Mouse (Mus musculus) liver, postnatal 0 days (tissue): ENCODE data around the gene Fam240b.

Experiments used
- CTCF ChIP-seq: sonication (generic); IDR thresholded peaks from 2 replicates; pipeline ENCODE4 v1.5.1; 2016; ENCODE audit warnings: antibody characterized with exemption, low read depth
- EP300 ChIP-seq: IDR thresholded peaks from 2 replicates; pipeline ENCODE4 v1.6.1; 2016; ENCODE audit warnings: antibody characterized with exemption, low read depth, mild to moderate bottlenecking

- TF ChIP-seq CTCF (no peak), EP300 (no peak)
Observed at GRCm38 (mm10) chr13:64479960-64480359, 17.6 kb downstream of the Fam240b start.
